Mouse (Mus musculus): ENCODE results near the gene Zfp771.

Zfp771 gene

DNA sequence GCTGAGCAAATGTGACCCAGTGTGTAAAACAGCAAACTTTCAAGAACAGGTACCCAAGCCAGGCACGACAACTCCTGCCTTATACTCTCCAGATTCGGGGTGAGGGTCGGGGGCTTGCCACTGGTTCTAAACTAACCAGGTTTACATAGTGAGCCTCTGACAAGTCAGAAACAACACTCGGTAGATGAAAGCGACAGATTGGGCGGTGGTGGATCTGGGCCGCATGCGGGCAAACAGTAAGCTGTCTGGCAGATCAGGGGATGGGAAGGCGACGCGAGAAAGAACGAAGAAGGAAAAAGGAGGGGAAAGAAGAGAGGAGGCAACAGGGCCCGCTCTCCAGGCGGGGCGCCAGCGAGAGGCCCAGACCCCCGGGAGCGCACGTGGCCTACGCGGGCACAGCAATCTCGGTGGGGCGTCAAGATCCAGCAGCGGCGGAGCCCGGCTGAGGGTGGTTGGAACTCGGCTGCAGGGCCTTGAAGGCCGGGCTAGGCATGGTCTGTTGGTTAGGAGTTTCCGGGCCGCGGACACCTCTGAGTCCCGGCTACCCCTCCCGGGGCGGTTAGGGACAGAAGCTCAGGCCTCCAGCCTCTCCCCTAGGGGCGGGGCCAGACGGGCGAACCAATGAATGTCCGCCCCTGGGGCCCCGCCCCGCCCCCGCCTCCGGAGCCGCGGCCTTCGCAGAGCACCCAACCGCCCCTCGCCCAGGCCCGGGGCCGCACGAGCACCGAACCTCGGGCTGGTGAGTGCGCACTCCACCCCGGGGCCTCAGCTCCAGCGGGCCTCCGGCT is at the start of gene Zfp771:
Gene Zfp771 (plus strand): TSS at position 405 of the 788 bp plus-strand sequence.
- peak; percentile 91 to 94 for DNase-seq (ENCODE audit: low spot score in 2 of 2)

DNA sequence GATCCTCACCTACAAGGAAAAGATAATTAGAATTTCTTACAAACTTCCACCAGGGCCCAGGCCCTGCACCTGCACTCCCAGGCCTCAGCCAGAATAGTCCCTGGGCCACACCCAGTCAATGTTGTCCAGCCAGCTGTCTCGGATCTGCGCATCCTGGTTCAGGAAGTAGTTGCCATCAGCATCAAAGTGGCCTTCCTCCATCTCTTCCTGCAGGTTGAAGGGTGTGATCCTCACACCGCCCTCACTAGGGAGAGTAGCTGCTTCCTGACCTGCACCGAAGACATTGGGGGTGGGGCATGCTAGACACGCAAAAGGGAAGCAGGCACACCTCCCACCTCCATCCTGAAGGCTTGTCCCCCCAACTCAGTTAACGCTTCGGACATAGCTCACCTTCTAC is 49.4 kb upstream of the Zfp771 start:
- DNase-seq (ENCODE audit: low spot score in 2 of 2), result no peak

DNA sequence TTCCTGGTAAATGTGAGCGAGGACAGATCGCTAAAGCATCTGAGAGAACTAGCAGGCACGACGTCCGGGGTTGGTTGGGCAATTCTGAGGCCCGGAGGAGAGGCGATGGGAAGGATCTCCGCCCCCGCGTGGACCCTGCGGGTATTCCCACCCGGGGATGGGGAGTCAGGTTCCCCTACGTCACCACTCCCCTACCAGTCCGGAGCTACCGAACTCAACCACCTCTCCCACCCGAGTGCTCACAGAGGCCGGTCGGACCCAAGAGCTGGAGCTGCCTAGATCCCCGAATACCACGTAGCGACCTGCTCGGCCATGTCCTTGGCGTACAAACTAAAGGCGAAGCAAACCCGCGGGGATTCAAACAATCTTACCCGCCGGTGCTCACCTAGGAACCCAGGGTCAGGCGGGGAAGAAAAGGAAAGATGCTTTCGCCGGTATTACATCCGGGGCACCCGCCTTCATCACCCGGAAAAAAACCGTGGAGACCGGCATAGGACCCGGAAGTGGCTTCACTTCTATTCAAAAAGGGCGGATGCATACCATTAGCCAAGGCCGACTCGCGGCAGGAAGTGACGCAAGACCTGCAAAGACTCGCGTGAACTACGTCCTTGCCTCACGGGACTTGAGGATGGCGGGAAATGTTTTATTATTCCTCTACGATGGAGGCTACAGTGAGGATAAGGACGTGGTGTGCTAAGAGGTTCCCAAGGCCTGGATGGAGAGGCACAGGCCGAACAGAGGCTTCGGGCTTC is 48.4 kb upstream of the Zfp771 start, which contains the start of gene Cd2bp2:
Gene Cd2bp2 (minus strand): TSS at position 507 of the 752 bp plus-strand sequence.
- peak; percentile 90 to 95 for DNase-seq (ENCODE audit: low spot score in 2 of 2)

DNA sequence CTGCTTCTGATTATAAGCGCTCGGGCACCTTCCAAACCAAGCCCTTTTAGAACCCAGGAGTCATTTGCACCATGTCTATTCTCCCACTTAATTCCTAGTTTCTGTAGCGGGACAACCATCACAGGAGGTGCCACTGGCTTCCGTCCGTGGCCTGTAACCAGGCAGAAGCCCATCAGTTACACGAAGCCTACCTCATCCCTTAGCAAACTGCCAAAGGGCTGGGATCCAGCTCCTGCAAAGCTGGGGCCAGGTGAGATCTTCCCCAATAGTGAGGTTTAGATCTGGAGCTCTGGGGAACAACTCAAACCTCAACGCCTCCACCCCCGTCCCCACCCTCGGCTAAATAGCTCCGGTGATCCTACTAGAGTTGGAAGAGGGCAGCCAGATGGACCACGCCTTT is 47.6 kb upstream of the Zfp771 start:
- DNase-seq (ENCODE audit: low spot score in 2 of 2), result no peak

GRCm38 (mm10) chr7:127206606-127207005 is 37.5 kb upstream of the Zfp771 start:
- no peak for DNase-seq (ENCODE audit: low spot score in 2 of 2)

DNA sequence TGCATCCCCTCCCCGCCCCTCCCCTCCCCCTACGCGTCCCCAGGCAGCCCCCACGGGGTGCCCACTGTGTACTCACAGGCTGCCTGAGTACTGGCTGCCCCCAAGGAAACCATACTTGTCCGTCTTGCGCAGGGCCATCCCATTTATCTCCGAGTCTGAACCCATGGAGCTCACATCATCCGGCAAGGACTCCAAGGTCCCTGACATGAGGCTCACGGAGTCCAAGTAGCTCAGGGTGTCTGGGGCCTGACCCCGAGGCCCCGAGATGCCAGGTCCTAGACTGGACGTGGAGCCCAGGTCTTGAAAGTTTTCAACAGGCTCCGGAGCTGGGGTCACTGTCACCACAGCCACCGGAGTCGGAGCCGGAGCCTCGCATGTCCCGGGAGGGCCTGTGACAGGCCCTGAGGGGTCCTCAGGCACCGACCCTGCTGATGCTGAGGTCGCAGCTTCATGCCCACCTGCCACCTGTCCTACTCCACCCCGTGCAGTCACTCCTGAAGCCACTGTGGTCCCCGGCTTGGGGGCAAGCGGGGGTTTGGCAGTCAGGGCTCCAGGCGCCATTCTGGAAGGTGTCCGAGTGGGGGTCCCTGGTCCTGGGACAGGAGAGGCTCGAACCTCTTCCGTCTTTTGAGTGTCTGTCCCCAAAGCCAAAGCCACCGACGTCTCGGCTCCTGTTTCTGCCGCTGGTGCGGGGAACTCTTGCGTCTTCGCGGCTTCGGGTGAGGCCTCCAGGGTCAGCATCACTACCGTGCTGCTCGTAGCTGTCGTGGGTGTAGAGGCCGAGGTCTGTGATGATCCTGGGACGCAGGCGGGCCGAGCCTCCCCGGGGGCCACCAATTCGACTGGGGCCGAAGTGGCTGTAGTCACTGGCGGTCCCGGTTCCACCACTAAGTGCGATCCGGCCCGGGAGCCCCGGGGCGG is 36.4 kb upstream of the Zfp771 start:
- DNase-seq (ENCODE audit: low spot score in 2 of 2), result peak in 1 of 2 experiments; percentile 35

DNA sequence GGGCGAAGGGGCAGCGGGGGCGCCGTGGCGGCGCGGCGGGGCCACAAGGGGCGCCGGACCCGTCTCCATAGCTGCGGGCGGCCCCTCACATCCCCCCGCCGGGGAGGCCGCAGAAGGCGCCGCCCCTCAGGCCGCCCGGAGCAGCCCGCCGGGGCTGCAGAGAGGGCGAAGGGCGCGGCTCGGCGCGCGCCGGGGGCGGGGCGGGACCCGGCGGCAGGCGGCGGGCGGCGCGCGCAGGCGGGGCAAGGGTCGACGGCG is 35.9 kb upstream of the Zfp771 start, which contains the start of gene Tbc1d10b:
Gene Tbc1d10b (minus strand): TSS at position 174 of the 258 bp plus-strand sequence.
- no peak for DNase-seq (ENCODE audit: low spot score in 2 of 2)

GRCm38 (mm10) chr7:127208553-127209438 is 35.3 kb upstream of the Zfp771 start, which contains the start of gene Mylpf:
Gene Mylpf, plus strand, starts transcription at chr7:127208890.
- peak; percentile 77 to 89 for DNase-seq (ENCODE audit: low spot score in 2 of 2)

GRCm38 (mm10) chr7:127209851-127210250 is 34.2 kb upstream of the Zfp771 start:
- no peak for DNase-seq (ENCODE audit: low spot score in 2 of 2)

GRCm38 (mm10) chr7:127210266-127210665 is 33.8 kb upstream of the Zfp771 start:
- DNase-seq (ENCODE audit: low spot score in 2 of 2), result no peak

DNA sequence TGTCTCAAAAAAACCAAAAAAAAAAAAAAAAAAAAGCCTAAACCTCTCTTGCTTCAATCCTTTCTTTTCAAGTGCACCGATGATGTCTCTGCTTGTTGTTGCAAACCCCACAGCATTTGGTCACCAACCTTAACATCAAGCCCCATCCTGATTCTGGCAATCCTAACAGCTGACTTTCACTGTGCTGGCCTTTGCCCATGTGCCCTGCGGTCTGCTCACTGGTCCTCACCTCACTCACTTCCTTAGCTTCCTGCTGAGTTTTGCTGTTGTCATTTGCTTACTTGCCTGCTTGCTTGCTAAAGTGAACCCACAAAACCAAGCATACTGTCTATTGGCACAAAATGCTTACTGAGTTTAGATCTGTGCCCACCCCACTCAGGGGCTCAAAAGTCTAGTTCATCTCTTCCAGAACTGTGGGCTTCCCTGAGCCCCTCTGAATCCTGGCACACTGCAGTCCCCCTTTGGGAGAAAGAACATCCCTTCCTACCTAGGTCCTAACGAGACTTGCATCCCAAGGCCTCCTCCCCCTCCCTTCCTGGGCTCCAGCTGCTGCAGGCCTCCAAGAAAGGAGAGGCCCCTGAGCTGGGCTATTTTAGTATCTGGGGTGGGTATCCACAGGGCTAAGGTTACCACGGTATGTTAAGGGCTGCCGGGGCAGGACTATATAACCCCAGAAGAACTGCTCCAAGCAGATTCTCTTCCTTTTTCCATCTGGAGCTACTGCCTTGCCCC is 32.9 kb upstream of the Zfp771 start:
- DNase-seq (ENCODE audit: low spot score in 2 of 2), result no peak

DNA sequence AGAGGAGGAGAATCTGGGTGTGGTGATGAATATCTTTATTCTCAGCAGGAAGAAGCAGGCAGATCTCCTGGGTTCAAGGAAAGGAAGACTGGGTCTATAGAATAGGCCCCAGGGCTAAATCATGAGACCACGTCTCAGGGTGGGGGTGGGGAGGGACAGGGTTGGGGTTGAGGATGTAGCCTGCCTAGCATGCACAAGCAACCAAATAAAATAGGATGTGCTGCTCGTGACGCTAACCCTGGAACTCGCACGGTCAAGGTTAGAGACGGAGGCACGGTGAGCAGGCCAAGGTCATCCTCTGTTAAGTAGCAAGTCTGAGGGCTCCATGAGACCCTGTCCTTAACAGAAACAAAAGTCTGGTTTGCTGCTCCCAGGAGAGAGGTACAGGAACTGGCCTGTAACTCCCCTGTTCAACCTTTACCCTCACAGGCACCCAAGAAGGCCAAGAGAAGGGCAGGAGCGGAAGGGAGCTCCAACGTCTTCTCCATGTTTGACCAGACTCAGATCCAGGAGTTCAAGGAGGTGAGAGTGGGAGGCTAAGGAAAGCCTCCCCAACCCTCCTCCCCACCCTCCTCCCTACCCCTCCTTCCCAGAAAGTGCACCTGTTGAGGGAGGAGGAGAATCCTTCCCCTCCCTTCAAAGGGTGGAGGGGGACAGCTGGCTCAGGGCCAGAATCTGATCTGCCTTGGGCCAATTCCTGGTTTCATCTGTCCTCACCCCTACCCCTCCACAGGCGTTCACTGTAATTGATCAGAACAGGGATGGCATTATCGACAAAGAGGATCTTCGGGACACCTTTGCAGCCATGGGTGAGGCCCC is 31.4 kb upstream of the Zfp771 start:
- no peak for DNase-seq (ENCODE audit: low spot score in 2 of 2)

DNA sequence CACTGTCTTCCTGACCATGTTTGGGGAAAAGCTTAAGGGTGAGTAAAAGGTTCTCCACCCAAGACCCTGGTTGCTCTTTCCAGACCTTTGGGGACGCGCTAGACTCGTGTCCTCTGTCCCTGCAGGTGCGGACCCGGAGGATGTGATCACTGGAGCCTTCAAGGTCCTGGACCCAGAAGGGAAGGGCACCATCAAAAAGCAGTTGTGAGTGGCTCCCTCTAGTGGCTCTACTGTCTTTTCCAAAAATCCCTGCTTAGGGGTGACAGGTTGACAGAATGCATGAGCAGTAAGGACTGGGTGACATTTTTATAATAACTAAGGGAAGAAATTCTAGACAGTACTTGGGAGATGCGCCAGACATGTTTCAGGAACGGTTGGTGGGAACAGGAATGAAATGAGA is 30.6 kb upstream of the Zfp771 start:
- no peak for DNase-seq (ENCODE audit: low spot score in 2 of 2)

DNA sequence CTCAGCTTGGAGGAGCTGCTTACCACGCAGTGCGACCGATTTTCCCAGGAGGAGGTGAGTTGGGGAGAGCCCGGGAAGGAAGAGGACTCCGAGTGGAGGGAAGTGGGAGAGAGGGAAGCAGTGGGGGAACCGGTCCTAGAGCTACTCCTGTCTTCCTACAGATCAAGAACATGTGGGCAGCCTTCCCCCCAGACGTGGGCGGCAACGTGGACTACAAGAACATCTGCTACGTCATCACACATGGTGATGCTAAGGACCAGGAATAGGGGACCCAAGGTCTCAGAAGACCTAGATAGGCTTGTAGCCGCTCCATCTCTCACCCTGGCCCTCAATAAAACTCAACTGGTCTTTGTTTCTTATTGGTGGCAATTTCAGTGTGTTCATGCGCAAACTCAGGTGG is 30.1 kb upstream of the Zfp771 start:
- no peak for DNase-seq (ENCODE audit: low spot score in 2 of 2)

DNA sequence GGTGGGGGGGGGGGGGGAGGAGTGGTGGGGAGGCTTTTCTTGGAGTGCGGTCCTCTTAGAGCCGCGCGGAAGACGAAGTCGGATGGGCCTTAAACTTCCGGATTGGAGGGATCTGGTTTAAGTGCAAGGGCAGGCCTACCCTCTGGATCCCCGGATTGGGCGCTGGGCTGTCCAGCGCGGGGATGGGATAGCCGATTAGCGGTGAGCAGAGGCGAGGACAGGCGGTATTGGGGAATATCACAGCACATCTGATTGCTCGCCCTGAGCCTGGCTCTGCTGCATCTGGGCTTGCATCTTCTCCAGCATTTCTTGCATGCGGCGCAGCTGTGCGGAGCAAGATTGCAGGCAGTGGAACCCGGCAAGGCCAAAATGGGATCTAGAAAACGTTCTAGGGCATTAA is 29.6 kb upstream of the Zfp771 start:
- DNase-seq (ENCODE audit: low spot score in 2 of 2), result no peak

DNA sequence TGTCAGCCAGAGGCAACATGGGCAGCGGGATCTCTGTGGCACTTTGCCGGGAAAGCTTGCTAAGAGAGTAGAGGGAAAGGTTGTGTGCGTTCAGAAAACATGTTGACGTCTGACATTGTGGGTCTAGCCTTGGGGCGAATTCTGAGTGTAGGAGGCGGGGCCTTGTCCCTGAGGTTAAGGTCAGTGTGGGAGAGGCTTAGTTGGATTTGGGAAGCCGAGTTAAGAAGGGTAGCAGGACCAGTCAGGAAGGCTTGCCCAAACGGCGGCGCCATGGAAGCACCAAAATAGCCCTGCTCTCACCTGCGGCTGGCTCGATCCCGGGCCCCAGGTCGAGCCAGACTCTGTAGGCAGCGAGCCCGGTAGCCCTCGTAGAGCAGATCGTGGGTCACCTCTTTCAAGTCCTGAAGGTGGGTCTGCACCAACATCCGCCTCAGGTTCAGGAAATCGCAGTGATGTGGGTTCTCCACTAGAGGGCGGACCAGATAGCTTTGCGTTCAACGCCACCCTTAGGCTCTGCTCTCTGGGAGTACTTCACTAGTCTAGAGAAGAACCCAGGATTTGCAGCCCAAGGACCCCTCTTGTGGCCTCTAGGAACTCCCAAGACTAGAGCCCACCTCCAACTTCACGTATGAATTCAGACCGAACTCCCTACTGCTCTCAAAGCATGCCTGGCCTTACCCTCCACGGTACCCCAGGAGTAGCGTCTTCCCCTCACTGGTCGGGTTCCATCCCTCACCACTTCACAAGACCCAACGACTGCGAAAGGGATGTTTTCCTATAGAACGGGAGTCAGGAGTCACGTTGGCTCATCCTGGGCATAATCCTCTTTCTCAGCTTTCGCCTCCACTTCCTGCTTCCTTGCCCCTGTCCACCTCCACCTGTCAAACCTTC is 28.8 kb upstream of the Zfp771 start:
- peak; percentile 51 to 64 for DNase-seq (ENCODE audit: low spot score in 2 of 2)

- DNase-seq (ENCODE audit: low spot score in 2 of 2), result no peak
Observed at GRCm38 (mm10) chr7:127216307-127216706, 27.8 kb upstream of the Zfp771 start.

- no peak for DNase-seq (ENCODE audit: low spot score in 2 of 2)
Observed at GRCm38 (mm10) chr7:127217475-127217874, 26.6 kb upstream of the Zfp771 start.
